Mouse (Mus musculus): ENCODE measurements at regions not wholly inside any gene's neighbourhood (a gene's known extent, or its start where the extent isn't known, plus 50 kb on each side); places are given as distances from the start of the nearest gene placed in this dataset.

- 44% methylated on average over 8 of the region's 8 CpGs for WGBS
Measured at GRCm38 (mm10) chr15:97596514-97597081, 109.0 kb downstream of the Rpap3 start.

GRCm38 (mm10) chr15:97595284-97595796, 110.3 kb downstream of the Rpap3 start:
- Histone ChIP-seq H3K36me3 (no peaks in the 10 kb centered on the region), H3K4me1 (replicated peaks) (peaks cover 7% of the 10 kb centered on the region; the same call in 1 of the 2 replicates), H3K27ac (no peak overlapping the region), H3K9ac (no peak overlapping the region), H3K27me3 (replicated peaks) (no peaks in the 10 kb centered on the region), H3K9me3 (no peaks in the 10 kb centered on the region), H3K4me3 (replicated peaks) (no peak overlapping the region), H3K4me2 (replicated peaks) (no peak overlapping the region)
- 75% methylated on average over 6 of the region's 6 CpGs for WGBS
- no peak for ATAC-seq

More at GRCm38 (mm10) chr15:97596514-97597081, 109.0 kb downstream of the Rpap3 start:
- Histone ChIP-seq H3K27ac (no peak overlapping the region), H3K4me1 (replicated peaks) (peaks cover 7% of the 10 kb centered on the region; the same call in 1 of the 2 replicates), H3K9ac (no peak overlapping the region), H3K36me3 (no peaks in the 10 kb centered on the region), H3K9me3 (no peaks in the 10 kb centered on the region), H3K4me2 (replicated peaks) (no peak overlapping the region), H3K27me3 (replicated peaks) (no peaks in the 10 kb centered on the region), H3K4me3 (replicated peaks) (no peak overlapping the region)
- ATAC-seq: peak; percentile 43; the same call in 1 of the 2 replicates

GRCm38 (mm10) chr15:97593781-97594600, 111.6 kb downstream of the Rpap3 start:
- no peak for ATAC-seq
- WGBS: 54% methylated on average over 11 of the region's 11 CpGs
- H3K9ac ChIP-seq: no peak overlapping the region
- no peaks in the 10 kb centered on the region for H3K9me3 ChIP-seq
- H3K27me3 ChIP-seq (replicated peaks): no peaks in the 10 kb centered on the region
- peaks cover 7% of the 10 kb centered on the region; the same call in 1 of the 2 replicates for H3K4me1 ChIP-seq (replicated peaks)
- no peak overlapping the region for H3K4me3 ChIP-seq (replicated peaks)
- H3K36me3 ChIP-seq: no peaks in the 10 kb centered on the region
- H3K27ac ChIP-seq: no peak overlapping the region; the same call in 1 of the 2 replicates
- no peak overlapping the region for H3K4me2 ChIP-seq (replicated peaks)

- no peak overlapping the region for H3K9ac ChIP-seq
- no peak overlapping the region for H3K4me3 ChIP-seq (replicated peaks)
- no peak overlapping the region for H3K27ac ChIP-seq
- no peak overlapping the region for H3K4me2 ChIP-seq (replicated peaks)
- no peaks in the 10 kb centered on the region for H3K36me3 ChIP-seq
- H3K9me3 ChIP-seq: no peaks in the 10 kb centered on the region
- no peaks in the 10 kb centered on the region for H3K27me3 ChIP-seq (replicated peaks)
- 89% methylated on average over 11 of the region's 11 CpGs for WGBS
- ATAC-seq: no peak
- 0 out of 2 replicates have a peak, but pooled peaks cover 7% of the 10 kb centered on the region for H3K4me1 ChIP-seq (replicated peaks)
Measured at GRCm38 (mm10) chr15:97592786-97593185, 112.8 kb downstream of the Rpap3 start.

- 63% methylated on average over 4 of the region's 4 CpGs for WGBS
Measured at GRCm38 (mm10) chr15:97591406-97591805, 114.2 kb downstream of the Rpap3 start.

GRCm38 (mm10) chr15:97590732-97591292, 114.8 kb downstream of the Rpap3 start:
- H3K27ac ChIP-seq: no peak overlapping the region
- ATAC-seq: no peak

More at GRCm38 (mm10) chr15:97591406-97591805, 114.2 kb downstream of the Rpap3 start:
- H3K36me3 ChIP-seq: no peaks in the 10 kb centered on the region
- H3K4me1 ChIP-seq (replicated peaks): 0 out of 2 replicates have a peak, but pooled peaks cover 7% of the 10 kb centered on the region
- no peak for ATAC-seq
- no peak overlapping the region for H3K9ac ChIP-seq
- H3K27ac ChIP-seq: no peak overlapping the region
- no peaks in the 10 kb centered on the region for H3K9me3 ChIP-seq
- H3K4me2 ChIP-seq (replicated peaks): no peak overlapping the region
- H3K4me3 ChIP-seq (replicated peaks): no peak overlapping the region
- H3K27me3 ChIP-seq (replicated peaks): no peaks in the 10 kb centered on the region

GRCm38 (mm10) chr15:97587571-97588205, 117.9 kb downstream of the Rpap3 start:
- Histone ChIP-seq H3K9ac (no peak overlapping the region), H3K27me3 (replicated peaks) (no peaks in the 10 kb centered on the region)
- ATAC-seq: no peak

More at GRCm38 (mm10) chr15:97590732-97591292, 114.8 kb downstream of the Rpap3 start:
- Histone ChIP-seq H3K4me3 (replicated peaks) (no peak overlapping the region), H3K4me1 (replicated peaks) (0 out of 2 replicates have a peak, but pooled peaks cover under 1% of the 10 kb centered on the region), H3K27me3 (replicated peaks) (no peaks in the 10 kb centered on the region), H3K9ac (no peak overlapping the region), H3K4me2 (replicated peaks) (no peak overlapping the region), H3K36me3 (no peaks in the 10 kb centered on the region), H3K9me3 (no peaks in the 10 kb centered on the region)
- 57% methylated on average over 7 of the region's 7 CpGs for WGBS

GRCm38 (mm10) chr15:97581724-97582154, 123.9 kb downstream of the Rpap3 start:
- Histone ChIP-seq H3K36me3 (no peaks in the 10 kb centered on the region), H3K27ac (no peak overlapping the region), H3K4me3 (replicated peaks) (no peak overlapping the region), H3K9ac (no peak overlapping the region), H3K4me2 (replicated peaks) (no peak overlapping the region), H3K4me1 (replicated peaks) (no peaks in the 10 kb centered on the region), H3K9me3 (no peaks in the 10 kb centered on the region), H3K27me3 (replicated peaks) (no peaks in the 10 kb centered on the region)
- peak; percentile 80 for ATAC-seq
- 32% methylated on average over 13 of the region's 13 CpGs for WGBS

More at GRCm38 (mm10) chr15:97587571-97588205, 117.9 kb downstream of the Rpap3 start:
- no peak overlapping the region for H3K4me3 ChIP-seq (replicated peaks)
- H3K4me1 ChIP-seq (replicated peaks): no peaks in the 10 kb centered on the region
- 73% methylated on average over 5 of the region's 5 CpGs for WGBS
- no peak overlapping the region for H3K4me2 ChIP-seq (replicated peaks)
- H3K9me3 ChIP-seq: no peaks in the 10 kb centered on the region
- no peak overlapping the region for H3K27ac ChIP-seq
- H3K36me3 ChIP-seq: no peaks in the 10 kb centered on the region

GRCm38 (mm10) chr15:97580726-97581125, 124.9 kb downstream of the Rpap3 start:
- no peaks in the 10 kb centered on the region for H3K9me3 ChIP-seq
- no peak overlapping the region for H3K27ac ChIP-seq
- H3K36me3 ChIP-seq: no peaks in the 10 kb centered on the region
- no peak overlapping the region for H3K9ac ChIP-seq
- H3K4me2 ChIP-seq (replicated peaks): no peak overlapping the region
- no peaks in the 10 kb centered on the region for H3K27me3 ChIP-seq (replicated peaks)
- H3K4me1 ChIP-seq (replicated peaks): no peaks in the 10 kb centered on the region
- H3K4me3 ChIP-seq (replicated peaks): no peak overlapping the region
- WGBS: 67% methylated on average over 6 of the region's 6 CpGs
- no peak for ATAC-seq

GRCm38 (mm10) chr15:97578046-97578445, 127.6 kb downstream of the Rpap3 start:
- Histone ChIP-seq H3K4me2 (replicated peaks) (no peak overlapping the region), H3K36me3 (no peaks in the 10 kb centered on the region), H3K4me1 (replicated peaks) (no peaks in the 10 kb centered on the region), H3K27me3 (replicated peaks) (no peaks in the 10 kb centered on the region), H3K9me3 (no peaks in the 10 kb centered on the region), H3K27ac (no peak overlapping the region), H3K9ac (no peak overlapping the region), H3K4me3 (replicated peaks) (no peak overlapping the region)
- no peak for ATAC-seq
- WGBS: 73% methylated on average over 3 of the region's 3 CpGs

GRCm38 (mm10) chr15:97577196-97577595, 128.4 kb downstream of the Rpap3 start:
- ATAC-seq: no peak
- Histone ChIP-seq H3K27ac (no peak overlapping the region), H3K9me3 (no peaks in the 10 kb centered on the region), H3K36me3 (no peaks in the 10 kb centered on the region), H3K27me3 (replicated peaks) (no peaks in the 10 kb centered on the region), H3K4me3 (replicated peaks) (no peak overlapping the region), H3K9ac (no peak overlapping the region), H3K4me1 (replicated peaks) (peaks cover 2% of the 10 kb centered on the region; the same call in 1 of the 2 replicates), H3K4me2 (replicated peaks) (no peak overlapping the region)
- WGBS: 59% methylated on average over 8 of the region's 8 CpGs

- no peak overlapping the region for H3K27ac ChIP-seq
- no peak for ATAC-seq
- H3K9ac ChIP-seq: no peak overlapping the region
- no peak overlapping the region for H3K4me3 ChIP-seq (replicated peaks)
- H3K9me3 ChIP-seq: no peaks in the 10 kb centered on the region
- H3K36me3 ChIP-seq: no peaks in the 10 kb centered on the region
- H3K4me2 ChIP-seq (replicated peaks): no peak overlapping the region
- H3K4me1 ChIP-seq (replicated peaks): peaks cover 2% of the 10 kb centered on the region; the same call in 1 of the 2 replicates
- H3K27me3 ChIP-seq (replicated peaks): no peaks in the 10 kb centered on the region
- 34% methylated on average over 8 of the region's 8 CpGs for WGBS
Measured at GRCm38 (mm10) chr15:97572639-97573038, 133.0 kb downstream of the Rpap3 start.

All from intestine, embryonic 15.5 days (tissue).